Mouse (Mus musculus): ENCODE data around the gene Pex13.

- TF ChIP-seq CTCF (IDR thresholded peaks at IDR 0.05; ENCODE audit: low read depth, low read length), result no peak
- TF ChIP-seq POLR2A (IDR thresholded peaks at IDR 0.05; ENCODE audit: extremely low read depth, insufficient read depth, low read length), result no peak
Observed at GRCm38 (mm10) chr11:23688060-23688459, 22.3 kb upstream of the Pex13 start.

Data from liver, adult 2 months (tissue).